Mouse (Mus musculus) inflammation-experienced regulatory T-cells, adult 6 months (primary cell): ENCODE measurements around the gene Ramp2. TPM values are rescaled to one million over a fixed set of nuclear protein-coding genes. Genes with fewer than 3 reads are reported as not detected.

Experiments used
- ATAC-seq: one replicate; pipeline ENCODE4 v1.8.0; 2017
- polyA plus RNA-seq, 3 experiments: library from polyadenylated mRNA; unstranded; fragments of 100-300 nt; shearing (Covaris generic); gene quantifications; one replicate each; pipeline ENCODE4 v1.2.1; 2017

The Ramp2 gene
- polyA plus RNA-seq, 3 experiments from 2014 or later: not detected

- ATAC-seq: no peak
Measured at GRCm38 (mm10) chr11:101236782-101237181, 9.0 kb upstream of the Ramp2 start.

GRCm38 (mm10) chr11:101238071-101238647 lies 7.7 kb upstream of the Ramp2 start:
- no peak for ATAC-seq

GRCm38 (mm10) chr11:101245071-101245470 lies 757 bp upstream of the Ramp2 start:
- no peak for ATAC-seq

- no peak for ATAC-seq
Measured at GRCm38 (mm10) chr11:101246702-101247012, 829 bp downstream of the Ramp2 start.

GRCm38 (mm10) chr11:101247521-101248030 lies 1.7 kb downstream of the Ramp2 start:
- ATAC-seq: no peak

- ATAC-seq: no peak
Measured at GRCm38 (mm10) chr11:101248258-101248994, 2.6 kb downstream of the Ramp2 start.

GRCm38 (mm10) chr11:101251031-101251430 lies 5.2 kb downstream of the Ramp2 start:
- no peak for ATAC-seq

- no peak for ATAC-seq
Measured at GRCm38 (mm10) chr11:101252941-101253340, 7.1 kb downstream of the Ramp2 start.

GRCm38 (mm10) chr11:101253613-101254389 lies 8.0 kb downstream of the Ramp2 start, which contains the start of gene Vps25:
Gene Vps25 (plus strand): TSS chr11:101253707.
- ATAC-seq: peak; percentile 93

GRCm38 (mm10) chr11:101255826-101256775 lies 10.3 kb downstream of the Ramp2 start:
- ATAC-seq: no peak

- ATAC-seq: no peak
Measured at GRCm38 (mm10) chr11:101259261-101259712, 13.5 kb downstream of the Ramp2 start.

- no peak for ATAC-seq
Measured at GRCm38 (mm10) chr11:101259948-101260825, 14.4 kb downstream of the Ramp2 start, which contains the start of gene Wnk4. Gene Wnk4 (plus strand): TSS chr11:101260567.

- no peak for ATAC-seq
Measured at GRCm38 (mm10) chr11:101260826-101261380, 15.1 kb downstream of the Ramp2 start.

- ATAC-seq: no peak
Measured at GRCm38 (mm10) chr11:101262272-101262967, 16.6 kb downstream of the Ramp2 start.

- no peak for ATAC-seq
Measured at GRCm38 (mm10) chr11:101263138-101263988, 17.5 kb downstream of the Ramp2 start.

- no peak for ATAC-seq
Measured at GRCm38 (mm10) chr11:101263989-101264280, 18.1 kb downstream of the Ramp2 start.

GRCm38 (mm10) chr11:101264954-101265471 lies 19.2 kb downstream of the Ramp2 start:
- ATAC-seq: no peak

GRCm38 (mm10) chr11:101265906-101266305 lies 20.1 kb downstream of the Ramp2 start:
- no peak for ATAC-seq

- no peak for ATAC-seq
Measured at GRCm38 (mm10) chr11:101269577-101270116, 23.8 kb downstream of the Ramp2 start.
